Mouse (Mus musculus) kidney, adult 2 months (tissue): ENCODE results near the gene Cd177. TPM values are rescaled to one million over a fixed set of nuclear protein-coding genes. Genes with fewer than 3 reads are reported as not detected.
"Not testable (repeated sequence)": the region's sequence is repeated elsewhere in the genome, so short reads cannot be mapped to it uniquely, and the experiment has no call there.

Experiments used
- DNase-seq: peaks from one replicate; pipeline ENCODE4 v3.0.0; 2021
- H3K27ac ChIP-seq: fragments of 200-500 bp; 2 replicates; pipeline ENCODE4 v1.5.1; 2012; ENCODE audit warnings: low read depth, low read length, control low read depth, inconsistent platforms; ENCODE audit not compliant: insufficient read depth
- H3K27me3 ChIP-seq: fragments of 200-500 bp; replicated peaks from 2 replicates; pipeline ENCODE4 v1.6.1; 2012; ENCODE audit warnings: mild to moderate bottlenecking, moderate library complexity, low read length, inconsistent platforms; ENCODE audit not compliant: control insufficient read depth, insufficient read depth
- H3K36me3 ChIP-seq: fragments of 200-500 bp; 2 replicates; pipeline ENCODE4 v1.6.1; 2012; ENCODE audit warnings: mild to moderate bottlenecking, moderate library complexity, low read length, inconsistent platforms; ENCODE audit not compliant: control insufficient read depth, insufficient read depth
- H3K4me1 ChIP-seq: fragments of 200-500 bp; 2 replicates; pipeline ENCODE4 v1.6.1; 2011; ENCODE audit warnings: low read length; ENCODE audit not compliant: control insufficient read depth, insufficient read depth
- H3K4me3 ChIP-seq: fragments of 200-500 bp; 2 replicates; pipeline ENCODE4 v1.5.1; 2011; ENCODE audit warnings: mild to moderate bottlenecking, low read depth, low read length, control low read depth; ENCODE audit not compliant: insufficient read depth
- CTCF ChIP-seq: fragments of 200-500 bp; conservative IDR thresholded peaks from 2 replicates; pipeline ENCODE4 v1.5.1; 2011; ENCODE audit warnings: low read depth, mild to moderate bottlenecking, control low read depth, low read length, moderate library complexity, mixed read lengths; ENCODE audit not compliant: insufficient read depth, insufficient read length
- POLR2A ChIP-seq: fragments of 200-500 bp; IDR thresholded peaks from one replicate; pipeline ENCODE4 v1.6.1; 2011; ENCODE audit warnings: low read depth, low read length, control low read depth
- WGBS: fragments of 180-500 bp; shearing (Covaris S2); methylation state at CpG from one replicate; pipeline ENCODE4 v1.1.7; 2018; 5-methylcytosine and 5-hydroxymethylcytosine counted together
- polyA plus RNA-seq: library from polyadenylated mRNA; depleted of rRNA; stranded (reverse); fragments of >200 nt; gene quantifications from 2 replicates; pipeline ENCODE4 v1.2.3, GENCODE M21; 2012; rRNA removed

Cd177 gene
- polyA plus RNA-seq, 1 experiment: 0.05 TPM

- Histone ChIP-seq H3K36me3 (no peaks in the 10 kb centered on the region), H3K27ac (no peak overlapping the region), H3K4me1 (no peaks in the 10 kb centered on the region), H3K4me3 (no peak overlapping the region), H3K27me3 (no peaks in the 10 kb centered on the region)
- 67% methylated on average over 6 of the region's 6 CpGs for WGBS
- TF ChIP-seq POLR2A (no peak), CTCF (no peak)
- no peak for DNase-seq
These were observed 45.1 kb downstream of the Cd177 start for GRCm38 (mm10) chr7:24715039-24715438.

GRCm38 (mm10) chr7:24708832-24709292 is 51.2 kb downstream of the Cd177 start, which contains the start of gene BC049730:
Gene BC049730 (plus strand): TSS chr7:24709242.
- WGBS: 88% methylated on average over 14 of the region's 14 CpGs
- no peak within 1 kb of the TSS for H3K4me3 ChIP-seq
- H3K4me1 ChIP-seq: no peaks in the 10 kb centered on the region
- no peak for DNase-seq
- no peaks in the 10 kb centered on the region for H3K27me3 ChIP-seq
- H3K36me3 ChIP-seq: no peaks in the 10 kb centered on the region
- no peak within 1 kb of the TSS for H3K27ac ChIP-seq
- no peak for TF ChIP-seq CTCF
- TF ChIP-seq POLR2A: no peak

- H3K27ac ChIP-seq, H3K36me3 ChIP-seq, DNase-seq, H3K27me3 ChIP-seq, H3K4me3 ChIP-seq, H3K4me1 ChIP-seq: not testable (repeated sequence)
- WGBS: 76% methylated on average over 9 of the region's 9 CpGs
These were observed 57.3 kb downstream of the Cd177 start for GRCm38 (mm10) chr7:24702841-24703240.

GRCm38 (mm10) chr7:24697891-24698290 is 62.2 kb downstream of the Cd177 start:
- H3K36me3 ChIP-seq, H3K27me3 ChIP-seq, H3K4me1 ChIP-seq, H3K4me3 ChIP-seq, H3K27ac ChIP-seq, DNase-seq: not testable (repeated sequence)
- WGBS: 89% methylated on average over 4 of the region's 4 CpGs

Other genes starting within 250 kb of the Cd177 start
- not detected in 2 replicates for gene AC161166.1, start 247.9 kb downstream of the Cd177 start, polyA plus RNA-seq
- 15.4 and 17.4 TPM in 2 replicates for gene Irgq, start 229.6 kb downstream of the Cd177 start, polyA plus RNA-seq
- not detected in 2 replicates for gene Pinlyp, start 214.2 kb downstream of the Cd177 start, polyA plus RNA-seq
- gene Xrcc1, start 214.0 kb downstream of the Cd177 start, polyA plus RNA-seq: 29.0 and 31.2 TPM in 2 replicates
- gene Ethe1, start 172.8 kb downstream of the Cd177 start, polyA plus RNA-seq: 172 and 173 TPM in 2 replicates
- 0.11 and 0.15 TPM in 2 replicates for gene Zfp575, start 172.7 kb downstream of the Cd177 start, polyA plus RNA-seq
- gene Phldb3, start 149.5 kb downstream of the Cd177 start, polyA plus RNA-seq: 2.8 and 3.1 TPM in 2 replicates
- gene Lypd3, start 123.8 kb downstream of the Cd177 start, polyA plus RNA-seq: 0.06 and 0.67 TPM in 2 replicates
- gene Tex101, start 83.6 kb downstream of the Cd177 start, polyA plus RNA-seq: 0.14 TPM in 1 of 2 replicates, not detected in the other
- 0.10 TPM in 1 of 2 replicates, not detected in the other for gene BC049730, start 51.1 kb downstream of the Cd177 start, polyA plus RNA-seq
- gene Gm4763, start 33.4 kb downstream of the Cd177 start, polyA plus RNA-seq: not detected in 2 replicates
- gene Ceacam10, start 16.9 kb upstream of the Cd177 start, polyA plus RNA-seq: not detected in 2 replicates
- gene Gm9844, start 101.9 kb upstream of the Cd177 start, polyA plus RNA-seq: 0.94 and 2.2 TPM in 2 replicates
- 0.14 and 0.23 TPM in 2 replicates for gene Lypd4, start 109.6 kb upstream of the Cd177 start, polyA plus RNA-seq
- 0.11 TPM in 1 of 2 replicates, not detected in the other for gene Dmrtc2, start 109.7 kb upstream of the Cd177 start, polyA plus RNA-seq
- gene Rps19, start 124.1 kb upstream of the Cd177 start, polyA plus RNA-seq: 468 and 618 TPM in 2 replicates
- gene Cd79a, start 137.1 kb upstream of the Cd177 start, polyA plus RNA-seq: 2.0 and 27.1 TPM in 2 replicates
- gene Arhgef1, start 142.6 kb upstream of the Cd177 start, polyA plus RNA-seq: 92.6 and 111 TPM in 2 replicates
- not detected in 2 replicates for gene Gm4881, start 184.2 kb upstream of the Cd177 start, polyA plus RNA-seq
- gene Rabac1, start 212.4 kb upstream of the Cd177 start, polyA plus RNA-seq: 549 and 618 TPM in 2 replicates
- gene Atp1a3, start 245.6 kb upstream of the Cd177 start, polyA plus RNA-seq: 1.4 and 1.8 TPM in 2 replicates